Mouse (Mus musculus) embryonic fibroblast, embryonic 13.5 days (primary cell): ENCODE measurements at regions not wholly inside any gene's neighbourhood (a gene's known extent, or its start where the extent isn't known, plus 50 kb on each side); places are given as distances from the start of the nearest gene placed in this dataset.

Experiments
- H3K27ac ChIP-seq: 2 replicates; pipeline ENCODE4 v1.5.1; 2012; ENCODE audit warnings: low read length, control low read depth, inconsistent platforms; ENCODE audit not compliant: insufficient read depth
- H3K4me1 ChIP-seq: 2 replicates; pipeline ENCODE4 v1.6.1; 2011; ENCODE audit warnings: low read length; ENCODE audit not compliant: control insufficient read depth, insufficient read depth
- H3K4me3 ChIP-seq: 2 replicates; pipeline ENCODE4 v1.5.1; 2011; ENCODE audit warnings: mild to moderate bottlenecking, control low read depth, low read length; ENCODE audit not compliant: insufficient read depth
- CTCF ChIP-seq: IDR thresholded peaks from 2 replicates; pipeline ENCODE4 v1.5.1; 2011; ENCODE audit warnings: mild to moderate bottlenecking, control low read depth, low read length, moderate library complexity, borderline replicate concordance; ENCODE audit not compliant: insufficient read depth
- POLR2A ChIP-seq: IDR thresholded peaks from 2 replicates; pipeline ENCODE4 v1.6.1; 2011; ENCODE audit warnings: low read depth, mild to moderate bottlenecking, control low read depth, low read length, moderate library complexity

DNA sequence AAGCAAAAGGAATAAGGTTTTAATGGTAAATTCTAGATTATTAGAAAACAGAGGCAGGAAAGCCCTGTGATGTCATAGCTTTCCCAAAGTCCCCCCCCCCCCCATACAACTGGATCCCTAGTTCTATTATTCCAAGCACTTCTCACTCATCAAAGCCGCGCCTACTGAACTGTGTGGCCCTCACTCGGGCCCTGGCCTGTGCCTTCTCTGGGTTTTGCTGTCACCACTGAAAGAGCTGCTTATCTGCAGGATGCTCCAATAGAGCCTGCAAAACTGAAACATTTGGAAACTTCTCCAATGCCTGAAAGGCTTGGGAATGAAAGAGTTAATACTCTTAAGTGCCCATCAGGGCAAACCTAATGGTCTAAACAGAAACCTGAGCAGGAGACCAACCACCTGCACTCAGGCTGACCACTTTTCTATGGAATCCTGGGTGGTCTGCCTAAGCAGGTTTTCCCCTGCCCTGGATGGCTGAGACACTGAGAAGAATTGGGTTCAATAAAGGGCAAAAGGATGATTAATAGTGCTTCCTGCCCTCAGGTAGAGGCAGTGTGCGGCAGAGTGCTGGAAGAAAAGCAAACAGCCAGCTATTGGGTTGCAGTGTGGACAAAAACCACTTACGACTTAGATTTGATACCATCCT lies 318.4 kb upstream of the Prkd1 start:
- no peak overlapping the region for H3K4me3 ChIP-seq
- H3K27ac ChIP-seq: no peak overlapping the region
- TF ChIP-seq CTCF: no peak
- no peak for TF ChIP-seq POLR2A
- no peaks in the 10 kb centered on the region for H3K4me1 ChIP-seq

DNA sequence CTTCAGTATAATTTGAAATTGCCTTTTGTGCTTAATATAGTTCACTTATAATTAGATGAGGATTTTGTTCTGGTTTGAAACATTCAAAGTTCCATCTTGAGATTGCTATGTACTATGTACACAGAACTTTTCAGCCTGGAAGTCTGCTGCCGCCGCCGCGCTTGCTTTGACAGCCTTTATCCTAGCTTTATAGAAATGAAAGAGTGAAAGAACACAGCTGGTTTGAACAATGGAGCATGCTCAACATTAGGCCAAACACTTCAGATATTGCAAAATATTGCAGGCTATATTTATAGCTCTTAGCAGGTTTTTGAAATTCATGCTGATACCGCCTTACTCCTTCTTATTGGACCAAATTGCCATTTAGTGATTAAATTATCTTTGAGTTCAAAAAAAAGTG lies 305.1 kb upstream of the Prkd1 start:
- H3K4me1 ChIP-seq: no peaks in the 10 kb centered on the region
- no peak overlapping the region for H3K27ac ChIP-seq
- no peak overlapping the region for H3K4me3 ChIP-seq
- TF ChIP-seq CTCF: no peak
- no peak for TF ChIP-seq POLR2A

DNA sequence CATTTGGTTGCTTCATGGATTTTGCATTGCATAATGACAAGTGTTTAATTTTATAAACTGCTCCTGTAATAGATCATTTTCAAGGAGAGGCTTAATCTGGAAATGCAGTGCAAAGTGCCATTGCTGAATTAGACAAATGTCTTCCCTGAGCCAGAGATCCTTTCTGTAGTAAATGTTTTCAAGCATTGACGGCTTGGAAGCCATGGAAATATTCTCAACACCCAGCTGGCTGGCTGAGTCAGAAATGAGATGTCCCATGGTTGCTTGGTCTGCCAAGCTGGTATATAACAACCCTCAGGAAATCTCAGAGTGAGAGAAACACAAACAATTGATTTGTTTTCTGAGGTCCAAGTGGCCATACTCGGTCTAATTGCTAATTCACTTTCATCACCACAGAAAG lies 298.1 kb upstream of the Prkd1 start:
- H3K4me3 ChIP-seq: no peak overlapping the region
- TF ChIP-seq POLR2A: no peak
- no peak for TF ChIP-seq CTCF
- no peak overlapping the region for H3K27ac ChIP-seq
- no peaks in the 10 kb centered on the region for H3K4me1 ChIP-seq

DNA sequence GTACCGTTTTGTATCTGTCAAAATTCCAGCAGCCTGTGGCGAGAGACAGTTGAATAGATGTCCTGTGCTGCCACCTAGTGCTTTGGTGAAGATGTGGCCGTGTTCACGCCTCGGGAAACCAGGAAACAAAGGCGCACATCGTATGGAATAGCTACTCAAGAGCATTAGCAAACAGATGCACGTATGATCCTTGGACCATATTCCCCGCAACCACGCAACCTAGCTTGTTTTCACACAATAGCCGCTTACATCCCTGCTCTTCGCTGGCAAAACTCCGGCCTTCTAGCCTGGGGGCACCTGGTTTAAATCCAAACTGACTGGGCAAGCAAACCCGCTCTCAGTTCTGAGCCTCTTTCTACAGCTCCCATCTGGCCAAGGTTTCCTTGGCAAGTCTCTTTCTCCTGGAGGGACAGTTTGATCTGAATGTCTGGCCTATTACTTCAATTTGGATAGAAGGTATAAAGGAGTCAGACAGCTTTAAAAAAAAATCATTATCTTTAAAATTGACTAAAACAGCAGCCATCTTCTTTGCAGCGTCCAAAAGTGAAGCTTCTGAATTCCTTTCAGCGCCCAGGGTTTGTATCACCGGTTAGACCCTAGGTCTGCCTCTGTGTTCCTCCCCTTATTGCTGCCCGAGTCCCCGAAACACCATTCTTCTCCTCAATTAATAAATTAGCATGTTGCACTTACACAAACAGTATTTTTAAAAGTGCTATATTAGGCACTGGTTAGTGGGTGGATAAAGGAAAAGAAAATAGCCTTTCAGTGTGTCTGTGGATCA lies 295.0 kb upstream of the Prkd1 start:
- Histone ChIP-seq H3K27ac (no peak overlapping the region), H3K4me3 (no peak overlapping the region), H3K4me1 (no peaks in the 10 kb centered on the region)
- TF ChIP-seq POLR2A (no peak), CTCF (peak; percentile 89)

DNA sequence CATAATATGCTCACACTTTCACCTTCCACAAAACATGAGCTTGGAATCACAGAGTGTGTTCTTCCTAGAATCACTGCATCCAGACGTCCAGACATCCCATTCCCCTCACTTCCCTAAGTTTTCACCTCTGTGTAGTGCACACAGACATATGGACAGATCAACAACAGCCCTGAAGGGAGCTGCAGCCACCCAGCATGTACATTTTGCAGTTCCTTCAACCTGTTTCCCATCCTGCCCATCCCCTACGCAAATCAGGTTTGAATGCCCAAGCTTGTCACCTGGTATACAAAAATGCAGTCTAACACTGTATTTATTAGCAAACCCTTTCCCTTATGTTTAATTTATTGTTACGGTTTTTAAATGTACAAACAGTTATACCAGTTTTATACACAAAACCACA lies 294.4 kb upstream of the Prkd1 start:
- Histone ChIP-seq H3K4me3 (no peak overlapping the region), H3K27ac (no peak overlapping the region), H3K4me1 (no peaks in the 10 kb centered on the region)
- no peak for TF ChIP-seq POLR2A
- no peak for TF ChIP-seq CTCF

DNA sequence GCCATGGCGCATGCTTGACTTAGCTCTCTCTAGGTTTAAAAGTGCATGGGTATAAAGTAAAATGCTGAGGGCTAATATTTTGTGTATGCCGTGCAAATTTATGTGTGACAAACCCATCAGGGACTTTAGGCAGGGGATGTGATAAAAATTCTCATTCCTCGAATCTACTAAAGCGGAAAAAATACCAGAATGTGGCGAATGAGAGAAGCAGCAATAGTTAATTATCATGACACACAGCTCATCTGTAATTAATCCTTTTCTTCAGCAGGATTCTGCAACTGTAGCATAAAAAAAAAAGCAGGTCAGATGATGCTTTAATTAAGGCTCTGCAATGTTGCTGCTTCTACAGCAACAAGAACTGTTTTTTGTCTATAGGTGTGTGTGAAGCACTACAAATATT lies 286.6 kb upstream of the Prkd1 start:
- no peaks in the 10 kb centered on the region for H3K4me1 ChIP-seq
- H3K27ac ChIP-seq: no peak overlapping the region
- TF ChIP-seq CTCF: no peak
- TF ChIP-seq POLR2A: no peak
- H3K4me3 ChIP-seq: no peak overlapping the region

DNA sequence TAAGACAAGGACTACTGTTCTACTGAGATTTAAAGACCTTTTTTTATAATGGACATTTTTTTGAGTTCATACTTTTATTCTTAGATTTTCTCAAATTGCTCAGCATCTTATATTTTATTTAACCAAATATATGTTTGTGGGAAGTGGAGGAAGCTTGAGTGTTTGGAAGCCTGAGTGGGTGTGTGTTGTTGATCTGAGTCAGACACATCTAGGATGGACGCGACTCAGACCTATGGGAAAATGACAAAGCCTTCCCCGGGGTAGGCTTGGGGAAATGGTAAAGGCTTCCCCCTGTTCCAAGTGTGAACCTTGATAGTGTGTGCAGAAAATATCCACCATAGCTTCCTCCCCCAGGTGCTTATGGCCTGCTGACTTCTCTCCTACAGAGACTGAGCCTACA lies 283.6 kb upstream of the Prkd1 start:
- TF ChIP-seq POLR2A (no peak), CTCF (no peak)
- H3K4me1 ChIP-seq: no peaks in the 10 kb centered on the region
- no peak overlapping the region for H3K4me3 ChIP-seq
- no peak overlapping the region for H3K27ac ChIP-seq

DNA sequence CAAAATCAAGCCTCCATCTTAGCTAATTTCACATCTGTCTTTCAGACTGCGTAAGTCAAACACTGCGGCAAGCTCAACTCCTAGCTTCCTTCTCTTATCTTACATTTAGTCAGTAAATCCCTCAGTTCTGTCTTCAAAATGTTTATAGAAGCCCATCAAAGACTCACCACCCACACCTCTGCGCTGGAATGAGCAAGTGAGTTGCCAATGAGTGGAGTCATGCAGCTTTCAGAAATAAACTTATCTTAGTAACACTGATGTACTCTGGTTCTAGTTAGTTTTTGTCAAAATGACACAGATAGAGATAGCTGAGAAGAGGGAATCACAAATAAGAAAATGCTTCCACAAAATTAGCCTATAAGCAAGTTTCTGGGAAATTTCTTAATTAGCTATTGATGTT lies 280.7 kb upstream of the Prkd1 start:
- H3K4me1 ChIP-seq: no peaks in the 10 kb centered on the region
- TF ChIP-seq CTCF (no peak), POLR2A (no peak)
- H3K27ac ChIP-seq: no peak overlapping the region
- H3K4me3 ChIP-seq: no peak overlapping the region

DNA sequence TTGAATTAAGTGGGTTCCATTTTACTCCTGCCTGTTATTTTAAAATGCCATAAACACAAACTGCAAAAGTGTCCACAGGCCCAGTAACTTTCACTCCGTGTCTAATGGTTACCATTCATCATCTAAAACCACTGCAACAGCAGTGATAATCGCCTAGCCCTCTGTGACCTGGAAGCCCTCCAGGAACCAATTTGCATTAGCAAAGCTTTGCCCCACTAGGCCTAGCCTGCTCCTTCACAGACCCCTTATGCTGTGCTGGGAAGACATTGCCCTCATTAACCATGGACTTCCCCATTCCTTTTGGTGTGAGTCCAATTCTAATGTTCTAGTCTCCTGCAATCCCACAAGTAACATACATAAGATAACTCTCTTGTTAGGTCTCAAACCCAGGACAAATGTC lies 277.3 kb upstream of the Prkd1 start:
- TF ChIP-seq CTCF (no peak), POLR2A (no peak)
- Histone ChIP-seq H3K27ac (no peak overlapping the region), H3K4me1 (no peaks in the 10 kb centered on the region), H3K4me3 (no peak overlapping the region)

DNA sequence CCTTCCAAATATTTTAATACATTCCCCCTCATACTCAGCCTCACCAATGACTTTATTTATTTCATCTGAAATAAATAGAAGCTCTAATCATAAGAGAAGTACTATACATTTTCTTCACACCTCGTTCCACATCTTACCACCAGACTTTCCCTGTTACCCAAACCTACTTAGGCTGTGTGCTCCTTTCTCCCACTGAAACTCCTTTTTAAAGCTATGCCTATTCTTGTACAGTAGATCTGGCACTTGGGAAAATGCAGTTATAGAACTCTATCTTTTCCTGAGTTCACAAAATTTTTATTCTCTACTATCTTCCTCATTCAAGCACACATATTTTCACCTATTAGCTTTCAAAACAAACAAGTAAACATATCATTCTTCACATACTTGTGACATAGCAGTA lies 272.8 kb upstream of the Prkd1 start:
- Histone ChIP-seq H3K27ac (no peak overlapping the region), H3K4me1 (no peaks in the 10 kb centered on the region), H3K4me3 (no peak overlapping the region)
- TF ChIP-seq CTCF: no peak
- TF ChIP-seq POLR2A: no peak
